Mouse (Mus musculus) liver, embryonic 13.5 days (tissue): ENCODE data around the gene Impg2. TPM values are rescaled to one million over a fixed set of nuclear protein-coding genes. Genes with fewer than 3 reads are reported as not detected.

Experiments used
- ATAC-seq: fragments of 200-750 bp; cut with Nextera tagmentation; 2 replicates; pipeline ENCODE4 v1.8.0; 2017; ENCODE audit warnings: low read depth, mild to moderate bottlenecking, moderate number of reproducible peaks, moderate library complexity
- DNase-seq: peaks from one replicate; pipeline ENCODE4 v3.0.0; 2022
- H3K27ac ChIP-seq: fragments of 300-500 bp; sonication (generic); 2 replicates; pipeline ENCODE4 v1.5.1; 2015; ENCODE audit warnings: moderate library complexity, mild to moderate bottlenecking, inconsistent platforms
- H3K27me3 ChIP-seq: fragments of 300-500 bp; sonication (generic); 2 replicates; pipeline ENCODE4 v1.6.1; 2015; ENCODE audit warnings: mild to moderate bottlenecking, inconsistent platforms
- H3K36me3 ChIP-seq: fragments of 300-500 bp; sonication (generic); 2 replicates; pipeline ENCODE4 v1.6.1; 2015; ENCODE audit warnings: mild to moderate bottlenecking, inconsistent platforms
- H3K4me1 ChIP-seq: fragments of 300-500 bp; sonication (generic); replicated peaks from 2 replicates; pipeline ENCODE4 v1.6.1; 2015; ENCODE audit warnings: inconsistent platforms
- H3K4me2 ChIP-seq: fragments of 300-500 bp; sonication (generic); 2 replicates; pipeline ENCODE4 v1.6.1; 2015; ENCODE audit warnings: inconsistent platforms, mild to moderate bottlenecking, moderate library complexity
- H3K4me3 ChIP-seq: fragments of 300-500 bp; sonication (generic); replicated peaks from 2 replicates; pipeline ENCODE4 v1.5.1; 2015; ENCODE audit warnings: mild to moderate bottlenecking, inconsistent platforms
- H3K9ac ChIP-seq: fragments of 300-500 bp; sonication (generic); 2 replicates; pipeline ENCODE4 v1.6.1; 2015; ENCODE audit warnings: mild to moderate bottlenecking, inconsistent platforms
- H3K9me3 ChIP-seq: fragments of 300-500 bp; sonication (generic); replicated peaks from 2 replicates; pipeline ENCODE4 v1.6.1; 2016; ENCODE audit warnings: inconsistent platforms
- WGBS: fragments of 180-500 bp; shearing (Covaris S2); methylation state at CpG from one replicate; pipeline ENCODE4 v1.1.7; 2015; ENCODE audit not compliant: insufficient replicate concordance; 5-methylcytosine and 5-hydroxymethylcytosine counted together
- polyA plus RNA-seq: library from polyadenylated mRNA; unstranded; fragments of >200 nt; fragmentation: Nextera tagmentation; extraction: Ambion mirVana; gene quantifications from 2 replicates; pipeline ENCODE4 v1.2.1, GENCODE M21; 2015

The Impg2 gene
- polyA plus RNA-seq, 1 experiment from 2014 or later = 0.03 TPM

- Histone ChIP-seq H3K4me1 (no peaks in the 10 kb centered on the region), H3K4me2 (no peak overlapping the region), H3K27me3 (no peaks in the 10 kb centered on the region), H3K9me3 (no peaks in the 10 kb centered on the region), H3K27ac (no peak overlapping the region), H3K4me3 (no peak overlapping the region), H3K9ac (no peak overlapping the region), H3K36me3 (no peaks in the 10 kb centered on the region)
- ATAC-seq (no peak), DNase-seq (no peak)
- 68% methylated on average over 1 of the region's 1 CpGs for WGBS
These were observed 69.8 kb downstream of the Impg2 start for GRCm38 (mm10) chr16:56273917-56274316.

- H3K4me1 ChIP-seq = no peaks in the 10 kb centered on the region
- H3K9me3 ChIP-seq = no peaks in the 10 kb centered on the region
- no peak for DNase-seq
- no peak overlapping the region for H3K27ac ChIP-seq
- H3K4me3 ChIP-seq = no peak overlapping the region
- no peaks in the 10 kb centered on the region for H3K36me3 ChIP-seq
- no peak for ATAC-seq
- 69% methylated on average over 9 of the region's 9 CpGs for WGBS
- no peak overlapping the region for H3K9ac ChIP-seq
- H3K27me3 ChIP-seq = no peaks in the 10 kb centered on the region
- H3K4me2 ChIP-seq = no peak overlapping the region
These were observed 74.9 kb downstream of the Impg2 start for GRCm38 (mm10) chr16:56279060-56279459.

GRCm38 (mm10) chr16:56279752-56280151, 75.6 kb downstream of the Impg2 start:
- ATAC-seq = no peak
- H3K27ac ChIP-seq = no peak overlapping the region
- no peak overlapping the region for H3K4me2 ChIP-seq
- no peak overlapping the region for H3K4me3 ChIP-seq
- no peaks in the 10 kb centered on the region for H3K9me3 ChIP-seq
- H3K9ac ChIP-seq = no peak overlapping the region
- H3K4me1 ChIP-seq = no peaks in the 10 kb centered on the region
- no peak for DNase-seq
- H3K36me3 ChIP-seq = no peaks in the 10 kb centered on the region
- no peaks in the 10 kb centered on the region for H3K27me3 ChIP-seq

- Histone ChIP-seq H3K27me3 (no peaks in the 10 kb centered on the region), H3K9me3 (no peaks in the 10 kb centered on the region), H3K4me3 (no peak overlapping the region), H3K27ac (no peak overlapping the region), H3K4me2 (no peak overlapping the region), H3K36me3 (no peaks in the 10 kb centered on the region), H3K4me1 (no peaks in the 10 kb centered on the region), H3K9ac (no peak overlapping the region)
- WGBS = 55% methylated on average over 4 of the region's 4 CpGs
- DNase-seq (no peak), ATAC-seq (no peak)
These were observed 77.2 kb downstream of the Impg2 start for GRCm38 (mm10) chr16:56281336-56281735.

GRCm38 (mm10) chr16:56283330-56283729, 79.2 kb downstream of the Impg2 start:
- no peak for DNase-seq
- 69% methylated on average over 1 of the region's 1 CpGs for WGBS

GRCm38 (mm10) chr16:56283873-56284272, 79.8 kb downstream of the Impg2 start:
- Histone ChIP-seq H3K4me3 (no peak overlapping the region), H3K27ac (no peak overlapping the region), H3K36me3 (no peaks in the 10 kb centered on the region), H3K4me2 (no peak overlapping the region), H3K4me1 (no peaks in the 10 kb centered on the region), H3K9me3 (no peaks in the 10 kb centered on the region), H3K9ac (no peak overlapping the region), H3K27me3 (no peaks in the 10 kb centered on the region)
- WGBS = 65% methylated on average over 1 of the region's 1 CpGs
- DNase-seq (no peak), ATAC-seq (no peak)

More at GRCm38 (mm10) chr16:56283330-56283729, 79.2 kb downstream of the Impg2 start:
- no peak overlapping the region for H3K4me3 ChIP-seq
- no peaks in the 10 kb centered on the region for H3K9me3 ChIP-seq
- ATAC-seq = no peak
- H3K9ac ChIP-seq = no peak overlapping the region
- H3K4me1 ChIP-seq = no peaks in the 10 kb centered on the region
- H3K36me3 ChIP-seq = no peaks in the 10 kb centered on the region
- H3K4me2 ChIP-seq = no peak overlapping the region
- H3K27me3 ChIP-seq = no peaks in the 10 kb centered on the region
- no peak overlapping the region for H3K27ac ChIP-seq

- no peaks in the 10 kb centered on the region for H3K27me3 ChIP-seq
- no peak overlapping the region for H3K27ac ChIP-seq
- ATAC-seq = no peak
- H3K9me3 ChIP-seq = no peaks in the 10 kb centered on the region
- 68% methylated on average over 5 of the region's 5 CpGs for WGBS
- H3K4me3 ChIP-seq = no peak overlapping the region
- no peak for DNase-seq
- no peaks in the 10 kb centered on the region for H3K4me1 ChIP-seq
- H3K4me2 ChIP-seq = no peak overlapping the region
- no peak overlapping the region for H3K9ac ChIP-seq
- no peaks in the 10 kb centered on the region for H3K36me3 ChIP-seq
These were observed 82.0 kb downstream of the Impg2 start for GRCm38 (mm10) chr16:56286076-56286475.

GRCm38 (mm10) chr16:56286977-56287376, 82.9 kb downstream of the Impg2 start:
- no peak overlapping the region for H3K9ac ChIP-seq
- no peak overlapping the region for H3K27ac ChIP-seq
- no peak overlapping the region for H3K4me3 ChIP-seq
- H3K36me3 ChIP-seq = no peaks in the 10 kb centered on the region
- 88% methylated on average over 2 of the region's 2 CpGs for WGBS
- no peak for ATAC-seq
- H3K4me2 ChIP-seq = no peak overlapping the region
- no peak for DNase-seq
- no peaks in the 10 kb centered on the region for H3K4me1 ChIP-seq
- H3K9me3 ChIP-seq = no peaks in the 10 kb centered on the region
- no peaks in the 10 kb centered on the region for H3K27me3 ChIP-seq

GRCm38 (mm10) chr16:56294887-56295286, 90.8 kb downstream of the Impg2 start:
- Histone ChIP-seq H3K9me3 (no peaks in the 10 kb centered on the region), H3K4me3 (no peak overlapping the region), H3K27me3 (no peaks in the 10 kb centered on the region), H3K9ac (no peak overlapping the region), H3K4me2 (no peak overlapping the region), H3K4me1 (no peaks in the 10 kb centered on the region), H3K27ac (no peak overlapping the region), H3K36me3 (no peaks in the 10 kb centered on the region)
- WGBS = 50% methylated on average over 1 of the region's 1 CpGs
- no peak for ATAC-seq
- no peak for DNase-seq

GRCm38 (mm10) chr16:56295888-56296648, 92.0 kb downstream of the Impg2 start:
- no peaks in the 10 kb centered on the region for H3K27me3 ChIP-seq
- H3K9ac ChIP-seq = no peak overlapping the region
- ATAC-seq = no peak
- no peak overlapping the region for H3K4me3 ChIP-seq
- no peaks in the 10 kb centered on the region for H3K4me1 ChIP-seq
- H3K36me3 ChIP-seq = no peaks in the 10 kb centered on the region
- WGBS = 46% methylated on average over 3 of the region's 3 CpGs
- H3K27ac ChIP-seq = no peak overlapping the region
- H3K4me2 ChIP-seq = no peak overlapping the region
- H3K9me3 ChIP-seq = no peaks in the 10 kb centered on the region
- no peak for DNase-seq

- DNase-seq (no peak), ATAC-seq (no peak)
- Histone ChIP-seq H3K9ac (no peak overlapping the region), H3K27ac (no peak overlapping the region), H3K27me3 (no peaks in the 10 kb centered on the region), H3K36me3 (no peaks in the 10 kb centered on the region), H3K4me3 (no peak overlapping the region), H3K9me3 (no peaks in the 10 kb centered on the region), H3K4me1 (no peaks in the 10 kb centered on the region), H3K4me2 (no peak overlapping the region)
- 71% methylated on average over 6 of the region's 6 CpGs for WGBS
These were observed 94.1 kb downstream of the Impg2 start for GRCm38 (mm10) chr16:56298248-56298647.

GRCm38 (mm10) chr16:56298836-56299235, 94.7 kb downstream of the Impg2 start:
- no peaks in the 10 kb centered on the region for H3K27me3 ChIP-seq
- no peak overlapping the region for H3K27ac ChIP-seq
- no peak overlapping the region for H3K4me2 ChIP-seq
- H3K4me1 ChIP-seq = no peaks in the 10 kb centered on the region
- ATAC-seq (no peak), DNase-seq (no peak)
- WGBS = 59% methylated on average over 2 of the region's 2 CpGs
- no peak overlapping the region for H3K9ac ChIP-seq
- no peaks in the 10 kb centered on the region for H3K36me3 ChIP-seq
- H3K4me3 ChIP-seq = no peak overlapping the region
- no peaks in the 10 kb centered on the region for H3K9me3 ChIP-seq
